Mouse (Mus musculus): ENCODE data around the gene Cul9. TPM values are rescaled to one million over a fixed set of nuclear protein-coding genes. Genes with fewer than 3 reads are reported as not detected.

Gene Cul9
- 29.7 TPM for polyA plus RNA-seq (2015; fragmentation: Illumina TruSeq; extraction: RNeasy Lipid Tissue Mini Kit (QIAGEN cat#74804); ENCODE audit: low read depth, low replicate concordance)

DNA sequence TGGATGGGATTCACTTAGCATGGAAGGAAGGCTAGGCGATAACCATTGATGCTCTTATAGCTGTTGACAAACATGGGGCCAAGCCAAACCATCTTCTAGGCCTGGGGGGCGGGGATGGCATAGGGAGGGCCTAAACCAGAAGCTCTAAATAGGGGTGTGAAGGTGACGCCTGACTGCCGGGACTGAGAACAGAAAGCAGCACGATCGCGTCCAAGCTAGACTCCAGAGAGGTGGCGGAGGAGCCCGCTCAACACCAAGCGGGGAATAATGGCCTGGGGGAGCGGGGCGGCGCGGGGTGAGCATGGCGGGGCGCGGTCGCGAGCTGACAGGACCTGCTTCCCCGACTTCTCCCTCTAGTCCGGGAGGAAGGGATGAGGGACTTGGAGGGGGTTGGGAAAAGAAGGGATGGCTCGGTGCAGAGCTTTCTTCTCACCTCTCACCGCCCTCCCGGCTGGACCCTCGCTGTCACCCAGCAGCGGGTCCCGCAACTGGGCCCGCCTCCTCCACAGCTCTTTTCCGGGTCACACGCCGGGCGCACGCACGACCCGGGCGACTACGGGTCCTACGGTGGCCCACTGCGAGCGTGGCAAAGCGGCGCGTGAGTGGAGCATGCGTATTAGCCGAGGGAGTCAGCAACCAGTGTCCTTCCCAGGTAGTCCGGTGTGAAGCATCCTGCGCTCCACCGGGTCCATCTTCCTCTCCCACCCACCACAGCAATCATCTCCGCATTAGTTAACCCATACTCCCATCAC lies at the start of gene Cul9:
Gene Cul9, minus strand, starts transcription at position 576 of the 752 bp plus-strand sequence.

DNA sequence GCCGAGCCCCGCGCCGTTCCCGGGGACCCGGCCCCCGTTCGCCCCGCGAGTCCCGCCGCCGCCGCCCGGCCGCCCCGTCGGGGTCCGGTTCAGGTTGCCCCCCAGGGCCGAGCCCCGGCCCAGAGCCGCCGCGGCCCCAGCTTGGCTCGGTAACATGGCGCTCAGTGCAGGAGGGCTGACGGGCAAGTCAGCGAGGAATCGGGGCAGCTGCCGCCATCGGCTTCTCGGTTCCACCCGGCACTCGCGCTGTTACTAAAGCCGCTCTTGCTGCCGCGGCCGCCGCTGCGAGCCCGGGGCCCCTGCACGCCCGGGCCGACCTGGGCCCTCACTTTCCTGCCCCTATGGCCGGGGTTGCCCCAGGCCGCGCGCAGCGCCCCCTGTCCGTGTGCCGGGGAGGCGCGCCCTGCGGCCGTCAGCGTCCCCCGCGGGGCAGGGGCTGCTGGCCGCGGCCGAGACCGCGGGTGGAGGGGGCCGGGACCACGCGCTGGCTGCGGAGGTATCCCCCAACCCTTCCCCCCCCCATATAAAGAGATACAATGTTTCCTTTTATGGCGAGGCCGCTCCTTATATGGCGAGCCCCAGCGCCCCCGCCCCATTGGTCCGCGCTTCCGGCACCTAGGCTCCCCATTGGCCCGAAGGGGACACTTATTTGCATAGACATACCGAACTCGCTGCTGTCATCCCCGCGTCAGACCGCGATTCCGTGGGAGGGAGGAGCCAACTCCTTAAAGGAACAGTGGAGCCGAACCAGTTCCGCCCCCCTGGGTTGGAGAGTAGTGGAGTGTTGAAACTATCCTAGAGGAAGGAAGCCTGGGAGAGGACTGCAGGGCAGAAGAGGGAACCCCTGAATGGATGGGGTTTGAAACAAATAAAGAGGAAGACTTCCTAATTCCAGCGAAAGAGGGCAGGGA lies 9.7 kb upstream of the Cul9 start, which contains the start of gene Srf:
Gene Srf, minus strand, starts transcription at position 503 of the 911 bp plus-strand sequence.

GRCm38 (mm10) chr17:46496623-46497434 lies 49.4 kb downstream of the Cul9 start, which contains the start of gene Dnph1:
TSS of gene Dnph1 (plus strand) at chr17:46496711.

GRCm38 (mm10) chr17:46487431-46487830 lies 58.8 kb downstream of the Cul9 start, which contains the start of gene Ttbk1:
TSS of gene Ttbk1 (minus strand) at chr17:46487675.

Other genes with a start within 250 kb of the Cul9 start
- gene Dlk2, start 249.0 kb downstream of the Cul9 start, polyA plus RNA-seq (2015; fragmentation: Illumina TruSeq; extraction: RNeasy Lipid Tissue Mini Kit (QIAGEN cat#74804); ENCODE audit: low read depth, low replicate concordance) = 36.9 TPM
- gene Abcc10, start 218.0 kb downstream of the Cul9 start, polyA plus RNA-seq (2015; fragmentation: Illumina TruSeq; extraction: RNeasy Lipid Tissue Mini Kit (QIAGEN cat#74804); ENCODE audit: low read depth, low replicate concordance) = 5.0 TPM
- 30.7 TPM for gene Zfp318, start 162.7 kb downstream of the Cul9 start, polyA plus RNA-seq (2015; fragmentation: Illumina TruSeq; extraction: RNeasy Lipid Tissue Mini Kit (QIAGEN cat#74804); ENCODE audit: low read depth, low replicate concordance)
- gene Crip3, start 117.5 kb downstream of the Cul9 start, polyA plus RNA-seq (2015; fragmentation: Illumina TruSeq; extraction: RNeasy Lipid Tissue Mini Kit (QIAGEN cat#74804); ENCODE audit: low read depth, low replicate concordance) = 2.9 TPM
- not detected for gene Slc22a7, start 107.9 kb downstream of the Cul9 start, polyA plus RNA-seq (2015; fragmentation: Illumina TruSeq; extraction: RNeasy Lipid Tissue Mini Kit (QIAGEN cat#74804); ENCODE audit: low read depth, low replicate concordance)
- gene Ttbk1, start 58.7 kb downstream of the Cul9 start, polyA plus RNA-seq (2015; fragmentation: Illumina TruSeq; extraction: RNeasy Lipid Tissue Mini Kit (QIAGEN cat#74804); ENCODE audit: low read depth, low replicate concordance) = 47.4 TPM
- 5.6 TPM for gene Dnph1, start 49.7 kb downstream of the Cul9 start, polyA plus RNA-seq (2015; fragmentation: Illumina TruSeq; extraction: RNeasy Lipid Tissue Mini Kit (QIAGEN cat#74804); ENCODE audit: low read depth, low replicate concordance)
- gene Srf, start 9.8 kb upstream of the Cul9 start, polyA plus RNA-seq (2015; fragmentation: Illumina TruSeq; extraction: RNeasy Lipid Tissue Mini Kit (QIAGEN cat#74804); ENCODE audit: low read depth, low replicate concordance) = 37.9 TPM
- 6.1 TPM for gene Ptk7, start 83.1 kb upstream of the Cul9 start, polyA plus RNA-seq (2015; fragmentation: Illumina TruSeq; extraction: RNeasy Lipid Tissue Mini Kit (QIAGEN cat#74804); ENCODE audit: low read depth, low replicate concordance)
- 21.9 TPM for gene Klc4, start 99.6 kb upstream of the Cul9 start, polyA plus RNA-seq (2015; fragmentation: Illumina TruSeq; extraction: RNeasy Lipid Tissue Mini Kit (QIAGEN cat#74804); ENCODE audit: low read depth, low replicate concordance)
- gene Mrpl2, start 99.8 kb upstream of the Cul9 start, polyA plus RNA-seq (2015; fragmentation: Illumina TruSeq; extraction: RNeasy Lipid Tissue Mini Kit (QIAGEN cat#74804); ENCODE audit: low read depth, low replicate concordance) = 64.3 TPM
- gene Cul7, start 103.9 kb upstream of the Cul9 start, polyA plus RNA-seq (2015; fragmentation: Illumina TruSeq; extraction: RNeasy Lipid Tissue Mini Kit (QIAGEN cat#74804); ENCODE audit: low read depth, low replicate concordance) = 18.4 TPM
- 24.6 TPM for gene Rrp36, start 128.0 kb upstream of the Cul9 start, polyA plus RNA-seq (2015; fragmentation: Illumina TruSeq; extraction: RNeasy Lipid Tissue Mini Kit (QIAGEN cat#74804); ENCODE audit: low read depth, low replicate concordance)
- 213 TPM for gene Mea1, start 132.4 kb upstream of the Cul9 start, polyA plus RNA-seq (2015; fragmentation: Illumina TruSeq; extraction: RNeasy Lipid Tissue Mini Kit (QIAGEN cat#74804); ENCODE audit: low read depth, low replicate concordance)
- gene Klhdc3, start 134.5 kb upstream of the Cul9 start, polyA plus RNA-seq (2015; fragmentation: Illumina TruSeq; extraction: RNeasy Lipid Tissue Mini Kit (QIAGEN cat#74804); ENCODE audit: low read depth, low replicate concordance) = 176 TPM
- 84.0 TPM for gene Ppp2r5d, start 158.7 kb upstream of the Cul9 start, polyA plus RNA-seq (2015; fragmentation: Illumina TruSeq; extraction: RNeasy Lipid Tissue Mini Kit (QIAGEN cat#74804); ENCODE audit: low read depth, low replicate concordance)
- gene Pex6, start 165.1 kb upstream of the Cul9 start, polyA plus RNA-seq (2015; fragmentation: Illumina TruSeq; extraction: RNeasy Lipid Tissue Mini Kit (QIAGEN cat#74804); ENCODE audit: low read depth, low replicate concordance) = 31.4 TPM
- gene Gnmt, start 182.8 kb upstream of the Cul9 start, polyA plus RNA-seq (2015; fragmentation: Illumina TruSeq; extraction: RNeasy Lipid Tissue Mini Kit (QIAGEN cat#74804); ENCODE audit: low read depth, low replicate concordance) = 1.3 TPM
- 57.9 TPM for gene Cnpy3, start 205.8 kb upstream of the Cul9 start, polyA plus RNA-seq (2015; fragmentation: Illumina TruSeq; extraction: RNeasy Lipid Tissue Mini Kit (QIAGEN cat#74804); ENCODE audit: low read depth, low replicate concordance)
- gene Ptcra, start 217.3 kb upstream of the Cul9 start, polyA plus RNA-seq (2015; fragmentation: Illumina TruSeq; extraction: RNeasy Lipid Tissue Mini Kit (QIAGEN cat#74804); ENCODE audit: low read depth, low replicate concordance) = 0.37 TPM
- 9.0 TPM for gene 2310039H08Rik, start 226.2 kb upstream of the Cul9 start, polyA plus RNA-seq (2015; fragmentation: Illumina TruSeq; extraction: RNeasy Lipid Tissue Mini Kit (QIAGEN cat#74804); ENCODE audit: low read depth, low replicate concordance)
- 70.6 TPM for gene Rpl7l1, start 236.3 kb upstream of the Cul9 start, polyA plus RNA-seq (2015; fragmentation: Illumina TruSeq; extraction: RNeasy Lipid Tissue Mini Kit (QIAGEN cat#74804); ENCODE audit: low read depth, low replicate concordance)

All from brain, adult 10 weeks (tissue).